Mouse (Mus musculus): Measurements from ENCODE around the gene Wdr46. TPM values are rescaled to one million over a fixed set of nuclear protein-coding genes. Genes with fewer than 3 reads are reported as not detected.
A peak's percentile ranks its signal among the peaks of the same experiment; 100 is the strongest.

Gene Wdr46
- polyA plus RNA-seq, 1 experiment from 2014 or later, result 20.1 TPM

GRCm38 (mm10) chr17:33959948-33960347, 19.5 kb downstream of the Wdr46 start:
- Histone ChIP-seq H3K4me1 (replicated peaks; ENCODE audit: insufficient read depth, low read length) (no peaks in the 10 kb centered on the region), H3K9me3 (replicated peaks; ENCODE audit: low read length) (no peaks in the 10 kb centered on the region), H3K9ac (ENCODE audit: low read depth, low read length) (no peak overlapping the region), H3K27ac (no peak overlapping the region), H3K27me3 (ENCODE audit: insufficient read depth, low read length) (no peaks in the 10 kb centered on the region), H3K4me3 (replicated peaks; ENCODE audit: low read depth, low read length) (no peak overlapping the region), H3K36me3 (ENCODE audit: insufficient read depth, low read length) (peaks cover 41% of the 10 kb centered on the region), H3K4me2 (ENCODE audit: low read length) (no peak overlapping the region)
- ATAC-seq (replicated peaks; ENCODE audit: low FRiP score, low read depth) (no peak), DNase-seq (ENCODE audit: low spot score) (no peak)
- TF ChIP-seq CTCF (IDR thresholded peaks at IDR 0.05; ENCODE audit: low read depth), result no peak
- 94% methylated on average over 15 of the region's 15 CpGs for WGBS

- peaks cover 50% of the 10 kb centered on the region for H3K36me3 ChIP-seq (ENCODE audit: insufficient read depth, low read length)
- H3K27me3 ChIP-seq (ENCODE audit: insufficient read depth, low read length), result no peaks in the 10 kb centered on the region
- H3K4me3 ChIP-seq (replicated peaks; ENCODE audit: low read depth, low read length), result no peak overlapping the region
- WGBS, result 92% methylated on average over 7 of the region's 7 CpGs
- TF ChIP-seq CTCF (IDR thresholded peaks at IDR 0.05; ENCODE audit: low read depth), result no peak
- H3K9ac ChIP-seq (ENCODE audit: low read depth, low read length), result no peak overlapping the region
- H3K9me3 ChIP-seq (replicated peaks; ENCODE audit: low read length), result no peaks in the 10 kb centered on the region
- ATAC-seq (replicated peaks; ENCODE audit: low FRiP score, low read depth) (no peak), DNase-seq (ENCODE audit: low spot score) (no peak)
- no peak overlapping the region for H3K27ac ChIP-seq
- H3K4me1 ChIP-seq (replicated peaks; ENCODE audit: insufficient read depth, low read length), result no peaks in the 10 kb centered on the region
- no peak overlapping the region for H3K4me2 ChIP-seq (ENCODE audit: low read length)
Observed at GRCm38 (mm10) chr17:33962876-33963275, 22.4 kb downstream of the Wdr46 start.

- DNase-seq (ENCODE audit: low spot score) (no peak), ATAC-seq (replicated peaks; ENCODE audit: low FRiP score, low read depth) (no peak)
- no peak overlapping the region for H3K4me2 ChIP-seq (ENCODE audit: low read length)
- no peaks in the 10 kb centered on the region for H3K27me3 ChIP-seq (ENCODE audit: insufficient read depth, low read length)
- no peak overlapping the region for H3K9ac ChIP-seq (ENCODE audit: low read depth, low read length)
- no peak overlapping the region for H3K27ac ChIP-seq
- TF ChIP-seq CTCF (IDR thresholded peaks at IDR 0.05; ENCODE audit: low read depth), result no peak
- no peak overlapping the region for H3K4me3 ChIP-seq (replicated peaks; ENCODE audit: low read depth, low read length)
- H3K4me1 ChIP-seq (replicated peaks; ENCODE audit: insufficient read depth, low read length), result no peaks in the 10 kb centered on the region
- peaks cover 31% of the 10 kb centered on the region for H3K36me3 ChIP-seq (ENCODE audit: insufficient read depth, low read length)
- H3K9me3 ChIP-seq (replicated peaks; ENCODE audit: low read length), result no peaks in the 10 kb centered on the region
- 81% methylated on average over 17 of the region's 17 CpGs for WGBS
Observed at GRCm38 (mm10) chr17:33965082-33965845, 24.8 kb downstream of the Wdr46 start.

- no peak for TF ChIP-seq CTCF (IDR thresholded peaks at IDR 0.05; ENCODE audit: low read depth)
- Histone ChIP-seq H3K36me3 (ENCODE audit: insufficient read depth, low read length) (peaks cover 28% of the 10 kb centered on the region), H3K4me3 (replicated peaks; ENCODE audit: low read depth, low read length) (no peak overlapping the region)
Observed at GRCm38 (mm10) chr17:33965846-33966550, 25.5 kb downstream of the Wdr46 start.

GRCm38 (mm10) chr17:33968489-33968888, 28.0 kb downstream of the Wdr46 start:
- no peaks in the 10 kb centered on the region for H3K9me3 ChIP-seq (replicated peaks; ENCODE audit: low read length)
- TF ChIP-seq CTCF (IDR thresholded peaks at IDR 0.05; ENCODE audit: low read depth), result peak; percentile 93
- H3K36me3 ChIP-seq (ENCODE audit: insufficient read depth, low read length), result peaks cover 9% of the 10 kb centered on the region; the same call in 1 of the 2 replicates
- H3K27ac ChIP-seq, result no peak overlapping the region
- 3% methylated on average over 9 of the region's 9 CpGs for WGBS
- no peak overlapping the region for H3K4me3 ChIP-seq (replicated peaks; ENCODE audit: low read depth, low read length)
- no peak overlapping the region for H3K9ac ChIP-seq (ENCODE audit: low read depth, low read length)
- no peaks in the 10 kb centered on the region for H3K27me3 ChIP-seq (ENCODE audit: insufficient read depth, low read length)
- no peaks in the 10 kb centered on the region for H3K4me1 ChIP-seq (replicated peaks; ENCODE audit: insufficient read depth, low read length)
- DNase-seq (ENCODE audit: low spot score), result peak; percentile 83
- no peak overlapping the region for H3K4me2 ChIP-seq (ENCODE audit: low read length)
- ATAC-seq (replicated peaks; ENCODE audit: low FRiP score, low read depth), result peak; percentile 56

More at GRCm38 (mm10) chr17:33965846-33966550, 25.5 kb downstream of the Wdr46 start:
- DNase-seq (ENCODE audit: low spot score) (no peak), ATAC-seq (replicated peaks; ENCODE audit: low FRiP score, low read depth) (no peak)
- WGBS, result 85% methylated on average over 16 of the region's 16 CpGs
- H3K4me1 ChIP-seq (replicated peaks; ENCODE audit: insufficient read depth, low read length), result no peaks in the 10 kb centered on the region
- H3K27ac ChIP-seq, result no peak overlapping the region
- no peak overlapping the region for H3K4me2 ChIP-seq (ENCODE audit: low read length)
- H3K27me3 ChIP-seq (ENCODE audit: insufficient read depth, low read length), result no peaks in the 10 kb centered on the region
- H3K9ac ChIP-seq (ENCODE audit: low read depth, low read length), result no peak overlapping the region
- no peaks in the 10 kb centered on the region for H3K9me3 ChIP-seq (replicated peaks; ENCODE audit: low read length)

- ATAC-seq (replicated peaks; ENCODE audit: low FRiP score, low read depth), result peak; percentile 55
- Histone ChIP-seq H3K9me3 (replicated peaks; ENCODE audit: low read length) (no peaks in the 10 kb centered on the region), H3K4me3 (replicated peaks; ENCODE audit: low read depth, low read length) (no peak overlapping the region), H3K27ac (no peak overlapping the region), H3K9ac (ENCODE audit: low read depth, low read length) (no peak overlapping the region), H3K4me1 (replicated peaks; ENCODE audit: insufficient read depth, low read length) (no peaks in the 10 kb centered on the region), H3K4me2 (ENCODE audit: low read length) (no peak overlapping the region), H3K36me3 (ENCODE audit: insufficient read depth, low read length) (peaks cover 9% of the 10 kb centered on the region; the same call in 1 of the 2 replicates), H3K27me3 (ENCODE audit: insufficient read depth, low read length) (no peaks in the 10 kb centered on the region)
- 32% methylated on average over 5 of the region's 5 CpGs for WGBS
- peak; percentile 74 for DNase-seq (ENCODE audit: low spot score)
- TF ChIP-seq CTCF (IDR thresholded peaks at IDR 0.05; ENCODE audit: low read depth), result peak; percentile 56; the same call in 1 of the 2 replicates
Observed at GRCm38 (mm10) chr17:33968927-33969326, 28.5 kb downstream of the Wdr46 start.
